Mouse (Mus musculus) embryonic facial prominence, embryonic 13.5 days (tissue): ENCODE results near the gene Rpl13a. TPM values are rescaled to one million over a fixed set of nuclear protein-coding genes. Genes with fewer than 3 reads are reported as not detected.
A peak's percentile ranks its signal among the peaks of the same experiment; 100 is the strongest.

Experiments
- ATAC-seq: fragments of 200-750 bp; cut with Nextera tagmentation; 2 replicates; pipeline ENCODE4 v1.8.0; 2017; ENCODE audit warnings: low read depth; ENCODE audit not compliant: insufficient number of reproducible peaks, insufficient read depth, low FRiP score, low TSS enrichment
- H3K27ac ChIP-seq: fragments of 300-500 bp; sonication (generic); 2 replicates; pipeline ENCODE4 v1.5.1; 2015; ENCODE audit warnings: moderate library complexity, mild to moderate bottlenecking, inconsistent platforms
- H3K27me3 ChIP-seq: fragments of 300-500 bp; sonication (generic); 2 replicates; pipeline ENCODE4 v1.6.1; 2015; ENCODE audit warnings: mild to moderate bottlenecking, inconsistent platforms
- H3K36me3 ChIP-seq: fragments of 300-500 bp; sonication (generic); 2 replicates; pipeline ENCODE4 v1.6.1; 2015; ENCODE audit warnings: mild to moderate bottlenecking, inconsistent platforms
- H3K4me1 ChIP-seq: fragments of 300-500 bp; sonication (generic); 2 replicates; pipeline ENCODE4 v1.6.1; 2015; ENCODE audit warnings: inconsistent platforms
- H3K4me2 ChIP-seq: fragments of 300-500 bp; sonication (generic); 2 replicates; pipeline ENCODE4 v1.6.1; 2015; ENCODE audit warnings: moderate library complexity, mild to moderate bottlenecking, inconsistent platforms
- H3K4me3 ChIP-seq: fragments of 300-500 bp; sonication (generic); 2 replicates; pipeline ENCODE4 v1.5.1; 2015; ENCODE audit warnings: mild to moderate bottlenecking, inconsistent platforms
- H3K9ac ChIP-seq: fragments of 300-500 bp; sonication (generic); 2 replicates; pipeline ENCODE4 v1.6.1; 2015; ENCODE audit warnings: mild to moderate bottlenecking, inconsistent platforms
- H3K9me3 ChIP-seq: fragments of 300-500 bp; sonication (generic); 2 replicates; pipeline ENCODE4 v1.6.1; 2016; ENCODE audit warnings: inconsistent platforms
- WGBS: fragments of 180-500 bp; shearing (Covaris S2); methylation state at CpG from one replicate; pipeline ENCODE4 v1.1.7; 2015; ENCODE audit warnings: mixed read lengths; 5-methylcytosine and 5-hydroxymethylcytosine counted together
- microRNA counts: library from miRNA; unstranded; fragments of <30 nt; microRNA quantifications from one replicate; lab custom pipeline; 2016
- microRNA-seq: library from miRNA; unstranded; fragments of <30 nt; microRNA quantifications from one replicate; pipeline ENCODE4, GENCODE M21; 2016
- polyA plus RNA-seq: library from polyadenylated mRNA; unstranded; fragments of >200 nt; fragmentation: Nextera tagmentation; extraction: Ambion mirVana; gene quantifications from 2 replicates; pipeline ENCODE4 v1.2.1, GENCODE M21; 2015

Gene Rpl13a
- polyA plus RNA-seq, 1 experiment from 2014 or later: 1,588 TPM

DNA sequence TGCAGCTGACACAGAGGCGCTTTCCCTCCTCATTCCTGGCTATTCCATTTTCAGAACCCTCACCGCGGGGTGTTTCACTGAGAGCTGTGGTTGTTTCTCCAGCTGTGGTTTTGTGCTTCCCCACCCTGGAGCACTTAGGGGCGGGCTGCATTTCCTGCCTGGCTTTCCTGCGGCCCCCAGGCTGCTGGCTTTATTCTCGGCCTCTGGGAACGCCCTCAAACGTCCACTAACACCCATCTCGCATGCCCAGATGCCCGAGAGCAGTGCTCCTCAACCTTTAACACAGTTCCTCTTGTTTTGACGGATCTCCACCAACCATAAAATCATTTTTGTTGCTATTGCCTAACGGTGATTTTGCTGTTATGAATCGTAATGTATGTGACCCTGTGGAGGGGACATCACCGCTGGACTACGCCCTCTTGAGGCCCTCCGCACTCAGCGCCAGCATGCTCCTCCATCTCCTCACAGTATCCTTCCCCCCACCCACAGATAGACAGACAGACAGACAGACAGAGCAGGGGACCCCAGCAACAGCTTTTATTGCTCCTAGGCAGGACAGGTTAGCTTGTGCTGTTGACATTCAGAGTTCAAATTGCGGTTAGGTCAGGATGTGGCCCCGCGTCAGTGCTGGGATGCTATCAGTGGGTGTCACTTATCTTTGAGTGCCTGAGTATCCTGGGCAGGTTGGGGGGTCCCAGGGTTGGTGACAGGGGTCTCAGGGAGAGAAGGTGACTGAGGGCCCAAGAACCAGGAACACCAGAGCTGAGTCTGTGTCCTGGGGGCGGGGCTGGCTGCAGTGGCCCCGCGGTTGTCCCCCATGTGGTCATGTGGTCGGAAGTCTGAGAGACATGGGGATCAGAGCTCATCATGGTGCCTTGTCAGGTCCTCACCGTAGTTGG lies 45.9 kb downstream of the Rpl13a start:
- H3K36me3 ChIP-seq: peaks cover 67% of the 10 kb centered on the region
- 0 out of 2 replicates have a peak, but pooled peaks have one; percentile 35 for ATAC-seq

DNA sequence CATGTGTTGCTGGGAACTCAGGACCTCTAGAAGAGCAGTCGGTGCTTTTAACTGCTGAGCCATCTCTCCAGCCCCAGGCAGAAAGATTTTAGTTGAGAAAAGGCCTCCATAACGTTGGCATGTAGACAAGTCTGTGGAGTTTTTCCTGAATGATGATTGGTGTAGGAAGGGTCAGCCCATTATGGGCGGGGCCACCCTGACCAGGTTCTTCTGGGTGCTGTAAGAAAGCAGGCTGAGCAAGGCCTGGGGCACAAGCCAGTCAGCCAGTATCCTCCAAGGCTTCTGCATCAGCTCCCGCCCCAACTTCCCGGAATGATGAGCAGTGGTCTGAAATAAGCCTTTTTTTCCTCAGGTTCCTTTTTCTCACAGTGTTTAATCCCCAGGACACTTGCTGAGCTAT lies 47.5 kb downstream of the Rpl13a start:
- peak overlapping the region; percentile 9; the same call in 1 of the 2 replicates for H3K27ac ChIP-seq
- no peak for ATAC-seq
- no peaks in the 10 kb centered on the region for H3K27me3 ChIP-seq
- 45% methylated on average over 5 of the region's 5 CpGs for WGBS
- peaks cover 67% of the 10 kb centered on the region for H3K36me3 ChIP-seq
- H3K4me2 ChIP-seq: no peak overlapping the region
- peaks cover 15% of the 10 kb centered on the region for H3K4me1 ChIP-seq
- no peak overlapping the region for H3K4me3 ChIP-seq
- no peaks in the 10 kb centered on the region for H3K9me3 ChIP-seq
- H3K9ac ChIP-seq: no peak overlapping the region

More for the DNA sequence above, 45.9 kb downstream of the Rpl13a start:
- Histone ChIP-seq H3K27ac (peak overlapping the region; percentile 80), H3K9me3 (no peaks in the 10 kb centered on the region), H3K9ac (0 out of 2 replicates have a peak overlapping the region, but pooled peaks have one; percentile 36), H3K4me2 (0 out of 2 replicates have a peak overlapping the region, but pooled peaks have one; percentile 18), H3K4me1 (peaks cover 15% of the 10 kb centered on the region), H3K27me3 (no peaks in the 10 kb centered on the region), H3K4me3 (no peak overlapping the region)
- WGBS: 64% methylated on average over 25 of the region's 25 CpGs

DNA sequence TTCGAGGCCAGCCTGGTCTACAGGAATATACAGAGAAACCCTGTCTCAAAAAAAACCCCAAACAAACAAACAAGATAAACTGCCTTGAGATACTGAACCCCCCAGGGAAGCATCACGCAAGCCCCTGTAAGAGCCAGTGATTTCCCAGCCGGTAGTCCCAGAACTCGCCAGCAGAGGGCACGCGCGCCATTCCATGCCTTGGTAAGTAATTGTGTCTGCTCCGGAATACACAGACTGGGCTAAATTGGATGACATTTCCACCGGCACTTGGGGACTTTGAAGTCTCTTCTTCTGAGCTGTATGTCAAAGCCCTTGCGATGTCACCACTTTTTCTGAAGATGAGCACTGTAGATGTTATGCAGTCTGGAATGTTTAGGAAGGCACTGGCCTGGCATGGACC lies 48.7 kb downstream of the Rpl13a start:
- no peaks in the 10 kb centered on the region for H3K27me3 ChIP-seq
- WGBS: 2% methylated on average over 10 of the region's 10 CpGs
- no peak overlapping the region for H3K27ac ChIP-seq
- no peak overlapping the region for H3K4me2 ChIP-seq
- H3K9ac ChIP-seq: no peak overlapping the region
- H3K9me3 ChIP-seq: no peaks in the 10 kb centered on the region
- ATAC-seq: no peak
- peaks cover 67% of the 10 kb centered on the region for H3K36me3 ChIP-seq
- H3K4me3 ChIP-seq: no peak overlapping the region
- H3K4me1 ChIP-seq: peaks cover 15% of the 10 kb centered on the region

DNA sequence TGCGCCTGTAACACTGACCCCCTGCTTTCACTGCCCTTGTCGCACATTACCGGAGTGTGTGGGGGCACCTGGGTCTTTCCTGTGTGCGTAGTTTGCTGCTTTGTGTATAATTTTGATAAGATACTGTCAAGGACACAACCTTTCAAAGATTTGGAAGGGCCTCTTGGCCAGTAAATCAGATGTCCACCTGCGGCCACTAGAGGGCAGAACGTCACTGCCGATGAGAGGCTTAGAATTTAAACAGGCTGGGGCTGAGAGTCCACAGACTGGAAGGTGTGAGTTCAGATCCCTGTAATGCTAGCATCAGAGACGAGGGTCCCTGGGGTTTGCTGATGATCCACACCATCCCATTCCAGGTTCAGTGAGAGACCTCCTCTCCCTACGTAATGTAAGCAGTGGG lies 50.0 kb downstream of the Rpl13a start:
- WGBS: 41% methylated on average over 9 of the region's 9 CpGs
- no peak overlapping the region for H3K4me2 ChIP-seq

DNA sequence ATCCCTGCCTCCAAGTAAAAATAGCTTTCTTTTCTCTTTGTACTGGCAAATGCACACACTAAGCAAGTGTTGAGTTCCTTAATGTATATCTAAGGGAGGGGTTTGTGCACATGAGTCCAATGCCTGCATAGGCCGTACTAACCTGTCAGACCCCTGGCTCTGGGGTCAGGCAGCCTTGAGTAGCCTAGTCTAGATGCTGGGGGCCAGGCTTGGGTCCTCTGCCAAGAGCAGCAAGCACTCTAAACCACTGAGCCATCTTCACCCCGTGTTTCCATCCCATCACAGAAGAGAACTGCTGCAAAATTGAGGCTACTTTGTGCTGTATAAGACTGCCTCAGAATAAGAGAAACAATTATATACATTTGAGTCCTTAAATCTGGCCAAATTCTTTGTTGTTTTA lies 50.7 kb downstream of the Rpl13a start:
- Histone ChIP-seq H3K4me1 (peaks cover 7% of the 10 kb centered on the region), H3K9ac (no peak overlapping the region), H3K4me3 (no peak overlapping the region), H3K4me2 (no peak overlapping the region), H3K27ac (no peak overlapping the region), H3K9me3 (no peaks in the 10 kb centered on the region), H3K36me3 (peaks cover 66% of the 10 kb centered on the region), H3K27me3 (no peaks in the 10 kb centered on the region)
- no peak for ATAC-seq
- WGBS: 91% methylated on average over 2 of the region's 2 CpGs

More for the DNA sequence above, 50.0 kb downstream of the Rpl13a start:
- Histone ChIP-seq H3K9me3 (no peaks in the 10 kb centered on the region), H3K27me3 (no peaks in the 10 kb centered on the region), H3K4me3 (no peak overlapping the region), H3K27ac (no peak overlapping the region), H3K4me1 (peaks cover 14% of the 10 kb centered on the region), H3K36me3 (peaks cover 68% of the 10 kb centered on the region), H3K9ac (no peak overlapping the region)
- ATAC-seq: no peak

DNA sequence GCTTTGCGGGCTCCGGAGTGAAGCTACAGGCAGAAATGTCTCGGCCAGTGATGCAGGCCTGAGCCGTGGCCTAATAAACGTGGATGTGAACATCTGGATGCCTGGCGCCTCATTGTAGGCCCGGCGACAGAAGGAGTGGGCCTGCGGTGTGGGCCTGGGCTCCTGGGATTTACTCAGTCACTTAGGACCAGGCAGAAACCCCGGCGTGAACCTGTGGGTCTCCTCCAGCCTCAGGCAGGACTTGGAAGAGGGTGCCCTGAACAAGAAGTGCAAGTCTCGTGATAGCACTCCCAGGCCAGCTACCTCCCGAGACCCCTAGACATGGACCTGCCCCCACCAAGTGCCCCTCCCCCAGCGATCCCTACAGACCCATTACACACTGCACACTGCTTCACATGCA lies 51.2 kb downstream of the Rpl13a start:
- WGBS: 88% methylated on average over 14 of the region's 14 CpGs
- H3K36me3 ChIP-seq: peaks cover 61% of the 10 kb centered on the region
- no peak overlapping the region for H3K4me3 ChIP-seq
- H3K9ac ChIP-seq: no peak overlapping the region
- no peaks in the 10 kb centered on the region for H3K27me3 ChIP-seq
- H3K27ac ChIP-seq: no peak overlapping the region
- H3K9me3 ChIP-seq: no peaks in the 10 kb centered on the region
- no peak overlapping the region for H3K4me2 ChIP-seq
- H3K4me1 ChIP-seq: peaks cover 4% of the 10 kb centered on the region
- no peak for ATAC-seq

DNA sequence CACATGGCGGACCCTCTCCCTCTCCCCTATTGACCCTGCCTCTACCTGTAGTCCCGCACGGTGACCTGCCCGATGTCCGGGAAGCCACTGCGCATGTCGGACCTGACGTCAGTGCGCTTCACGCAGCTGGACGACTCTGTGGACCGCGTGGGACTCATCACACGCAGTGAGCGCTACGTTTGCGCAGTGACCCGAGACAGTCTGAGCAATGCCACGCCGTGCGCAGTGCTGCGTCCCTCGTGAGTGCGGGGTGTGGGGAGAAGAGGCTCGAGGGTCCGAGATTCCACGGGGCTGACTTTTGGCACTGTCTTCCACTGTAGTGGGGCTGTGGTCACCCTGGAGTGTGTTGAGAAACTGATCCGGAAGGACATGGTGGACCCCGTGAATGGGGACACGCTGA lies 52.1 kb downstream of the Rpl13a start:
- ATAC-seq: no peak
- Histone ChIP-seq H3K4me2 (no peak overlapping the region), H3K36me3 (peaks cover 56% of the 10 kb centered on the region), H3K4me1 (peaks cover 4% of the 10 kb centered on the region), H3K9me3 (no peaks in the 10 kb centered on the region), H3K27me3 (no peaks in the 10 kb centered on the region), H3K4me3 (no peak overlapping the region), H3K27ac (no peak overlapping the region), H3K9ac (no peak overlapping the region)
- WGBS: 88% methylated on average over 30 of the region's 30 CpGs

MicroRNAs encoded within 50 kb of the gene (microRNA counts, 519-probe panel; counts per million panel counts)
- microRNA mmu-miR-150 (lab: Ali Mortazavi, UCI): 2,740 counts per million, percentile 66 among the panel's probes with 10 or more counts

Small RNA genes lying within 50 kb of the gene (microRNA-seq; reads per million reads assigned to microRNA genes)
- gene Mir150 (12.4 reads per million, percentile 30 among the genes with 10 or more reads in this experiment), gene Mir5121 (12.2 reads per million, percentile 30 among the genes with 10 or more reads in this experiment), gene Mir7055 (not detected)

Other genes with a start within 250 kb of the Rpl13a start
- gene Med25, start 236.0 kb downstream of the Rpl13a start, polyA plus RNA-seq: 107 and 111 TPM in 2 replicates
- 26.1 and 29.7 TPM in 2 replicates for gene Fuz, start 232.7 kb downstream of the Rpl13a start, polyA plus RNA-seq
- gene Ap2a1, start 199.3 kb downstream of the Rpl13a start, polyA plus RNA-seq: 72.3 and 77.5 TPM in 2 replicates
- gene Tsks, start 185.6 kb downstream of the Rpl13a start, polyA plus RNA-seq: 0.25 and 0.26 TPM in 2 replicates
- gene Cpt1c, start 153.9 kb downstream of the Rpl13a start, polyA plus RNA-seq: 32.0 and 39.1 TPM in 2 replicates
- 534 and 684 TPM in 2 replicates for gene Prmt1, start 142.2 kb downstream of the Rpl13a start, polyA plus RNA-seq
- 92.0 and 99.7 TPM in 2 replicates for gene Irf3, start 131.1 kb downstream of the Rpl13a start, polyA plus RNA-seq
- 73.6 and 83.2 TPM in 2 replicates for gene Bcl2l12, start 130.0 kb downstream of the Rpl13a start, polyA plus RNA-seq
- gene Scaf1, start 112.4 kb downstream of the Rpl13a start, polyA plus RNA-seq: 38.6 and 40.2 TPM in 2 replicates
- 19.7 and 23.3 TPM in 2 replicates for gene Rras, start 110.8 kb downstream of the Rpl13a start, polyA plus RNA-seq
- gene Prr12, start 75.9 kb downstream of the Rpl13a start, polyA plus RNA-seq: 15.2 and 15.7 TPM in 2 replicates
- 64.7 and 66.6 TPM in 2 replicates for gene Nosip, start 66.3 kb downstream of the Rpl13a start, polyA plus RNA-seq
- 23.0 and 26.0 TPM in 2 replicates for gene Prrg2, start 66.1 kb downstream of the Rpl13a start, polyA plus RNA-seq
- 375 and 376 TPM in 2 replicates for gene Rcn3, start 36.5 kb downstream of the Rpl13a start, polyA plus RNA-seq
- 61.6 and 65.1 TPM in 2 replicates for gene Fcgrt, start 24.9 kb downstream of the Rpl13a start, polyA plus RNA-seq
- 1,651 and 1,760 TPM in 2 replicates for gene Rps11, start 4.3 kb downstream of the Rpl13a start, polyA plus RNA-seq
- gene Gm45713, start 7.5 kb upstream of the Rpl13a start, polyA plus RNA-seq: 0.20 TPM in 1 of 2 replicates, not detected in the other
- 1.3 and 1.7 TPM in 2 replicates for gene Flt3l, start 7.7 kb upstream of the Rpl13a start, polyA plus RNA-seq
- gene Pih1d1, start 25.5 kb upstream of the Rpl13a start, polyA plus RNA-seq: 78.5 and 97.7 TPM in 2 replicates
- gene Aldh16a1, start 25.8 kb upstream of the Rpl13a start, polyA plus RNA-seq: 43.6 and 52.0 TPM in 2 replicates
- gene Slc17a7, start 35.2 kb upstream of the Rpl13a start, polyA plus RNA-seq: 0.18 and 0.22 TPM in 2 replicates
- gene Gfy, start 50.8 kb upstream of the Rpl13a start, polyA plus RNA-seq: 1.8 and 2.6 TPM in 2 replicates
- gene Pth2, start 52.2 kb upstream of the Rpl13a start, polyA plus RNA-seq: not detected in 2 replicates
- gene Ccdc155, start 76.1 kb upstream of the Rpl13a start, polyA plus RNA-seq: 0.53 and 1.2 TPM in 2 replicates
- 2.3 and 3.0 TPM in 2 replicates for gene Dkkl1, start 83.4 kb upstream of the Rpl13a start, polyA plus RNA-seq
- gene Tead2, start 87.0 kb upstream of the Rpl13a start, polyA plus RNA-seq: 221 and 233 TPM in 2 replicates
- gene Cd37, start 110.4 kb upstream of the Rpl13a start, polyA plus RNA-seq: 1.6 and 2.8 TPM in 2 replicates
- gene Slc6a16, start 112.3 kb upstream of the Rpl13a start, polyA plus RNA-seq: 0.17 and 0.29 TPM in 2 replicates
- gene Slc6a21, start 148.8 kb upstream of the Rpl13a start, polyA plus RNA-seq: not detected in 2 replicates
- gene Trpm4, start 205.0 kb upstream of the Rpl13a start, polyA plus RNA-seq: 17.8 and 23.8 TPM in 2 replicates
- 2.2 and 2.9 TPM in 2 replicates for gene Hrc, start 206.5 kb upstream of the Rpl13a start, polyA plus RNA-seq
- 6.6 and 8.2 TPM in 2 replicates for gene Ppfia3, start 238.3 kb upstream of the Rpl13a start, polyA plus RNA-seq
- 1.6 and 2.7 TPM in 2 replicates for gene Lin7b, start 241.8 kb upstream of the Rpl13a start, polyA plus RNA-seq